ENCODE assay signal across 22 mouse cellular contexts in the genomic region with DNA sequence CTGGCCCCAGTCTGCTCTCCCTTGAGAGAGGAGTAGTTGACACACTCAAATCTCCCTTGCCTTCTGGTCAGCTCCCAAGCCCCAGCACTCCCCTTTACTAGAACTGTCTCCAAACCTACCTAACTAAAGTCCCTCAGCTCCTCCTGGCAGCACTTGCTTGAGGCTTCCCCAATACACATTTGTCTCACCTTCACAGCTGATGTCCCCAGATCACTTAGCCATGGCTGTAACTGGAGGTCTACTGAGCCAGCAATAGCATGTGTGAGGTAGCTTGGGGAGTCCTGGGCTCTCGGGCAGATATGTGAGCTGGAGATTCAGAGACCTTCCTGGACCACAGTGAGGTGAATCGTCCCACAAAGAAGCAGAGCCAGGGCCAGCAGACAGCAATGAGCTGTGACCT. TPM values are rescaled to one million over a fixed set of nuclear protein-coding genes. Genes with fewer than 3 reads are reported as not detected.
DNase-seq lines count a peak whose midpoint lies in the region; ATAC-seq and TF ChIP-seq lines count a peak whose summit lies in the region.
"Had no signal": no experiment of that assay in that cellular context is flagged by ENCODE, and none has a peak within 500 bp of the region (broad histone marks: within the 10 kb centered on the region; RNA-seq: fewer than 3 reads in every experiment).

No protein-coding gene starts in this region.

- intact Hi-C loops in left cerebral cortex, postnatal 4 days (cut with DNase I) = no loop called here

- H3K27ac ChIP-seq in limb, embryonic 14.5 days (replicated peaks; ENCODE audit: low read depth, low read length) = no peak overlapping the region
- H3K27ac ChIP-seq in limb, embryonic 10.5 days = no peak overlapping the region
- H3K27ac ChIP-seq: embryonic facial prominence, embryonic 13.5 days; embryonic facial prominence, embryonic 15.5 days; forebrain, embryonic 13.5 days; forebrain, embryonic 15.5 days had no signal

- H3K9ac ChIP-seq in limb, embryonic 14.5 days (ENCODE audit: low read depth, low read length, severe bottlenecking) = no peak overlapping the region
- H3K9ac ChIP-seq: embryonic facial prominence, embryonic 13.5 days; embryonic facial prominence, embryonic 15.5 days; forebrain, embryonic 13.5 days; forebrain, embryonic 15.5 days; forebrain, postnatal 0 days had no signal

- H3K4me1 ChIP-seq in limb, embryonic 14.5 days (ENCODE audit: control insufficient read depth, insufficient read depth, low read length) = 0 out of 2 replicates have a peak, but pooled peaks cover 2% of the 10 kb centered on the region
- peaks cover 11% of the 10 kb centered on the region for H3K4me1 ChIP-seq in limb, embryonic 10.5 days
- H3K4me1 ChIP-seq: forebrain, embryonic 13.5 days; forebrain, embryonic 15.5 days had no signal

- H3K27me3 ChIP-seq in limb, embryonic 14.5 days (ENCODE audit: control insufficient read depth, insufficient read depth, low read length) = no peaks in the 10 kb centered on the region
- no peaks in the 10 kb centered on the region for H3K27me3 ChIP-seq in limb, embryonic 10.5 days (ENCODE audit: low read depth, poor library complexity, severe bottlenecking)
- H3K27me3 ChIP-seq: embryonic facial prominence, embryonic 13.5 days; forebrain, embryonic 13.5 days; forebrain, embryonic 15.5 days had no signal

- no peak for ATAC-seq in limb, embryonic 14.5 days (ENCODE audit: low FRiP score, low read depth)
- ATAC-seq: forebrain, embryonic 13.5 days; forebrain, embryonic 15.5 days; forebrain, postnatal 0 days had no signal

- H3K36me3 ChIP-seq in limb, embryonic 14.5 days (ENCODE audit: control insufficient read depth, insufficient read depth, low read length) = no peaks in the 10 kb centered on the region
- H3K36me3 ChIP-seq in limb, embryonic 10.5 days = no peaks in the 10 kb centered on the region
- H3K36me3 ChIP-seq: embryonic facial prominence, embryonic 13.5 days; embryonic facial prominence, embryonic 15.5 days; forebrain, embryonic 15.5 days had no signal

- peak; percentile 55 for DNase-seq in heart, adult 11 months
- DNase-seq in heart, adult 18-20 months = no peak
- peak; percentile 2 for DNase-seq in limb, embryonic 14.5 days (ENCODE audit: low spot score)
- no peak for DNase-seq in limb, embryonic 10.5 days (ENCODE audit: low spot score)
- DNase-seq in left cerebral cortex, postnatal 4 days = no peak
- DNase-seq: adrenal gland, adult 2 months; adrenal gland, postnatal 10 days; adrenal gland, postnatal 25 days; cerebellum, adult 11 months; cerebellum, adult 18-20 months; cerebellum, adult 8-10 months; cerebellum, postnatal 36 days; embryo, embryonic 11 days; forebrain, postnatal 0 days had no signal

- H3K4me3 ChIP-seq in limb, embryonic 14.5 days (replicated peaks; ENCODE audit: low read length) = no peak overlapping the region
- no peak overlapping the region for H3K4me3 ChIP-seq in limb, embryonic 10.5 days
- H3K4me3 ChIP-seq: embryonic facial prominence, embryonic 13.5 days; embryonic facial prominence, embryonic 15.5 days; erythroblast, embryonic 14.5 days; forebrain, embryonic 13.5 days; forebrain, embryonic 15.5 days had no signal

- TF ChIP-seq POLR2A in limb, embryonic 14.5 days (IDR thresholded peaks at IDR 0.05; ENCODE audit: borderline replicate concordance, extremely low read depth, insufficient read depth, insufficient read length) = no peak

- H3K4me2 ChIP-seq in limb, embryonic 14.5 days (replicated peaks; ENCODE audit: low read depth, low read length, severe bottlenecking) = no peak overlapping the region
- H3K4me2 ChIP-seq: embryonic facial prominence, embryonic 13.5 days; embryonic facial prominence, embryonic 15.5 days; forebrain, embryonic 13.5 days; forebrain, embryonic 15.5 days had no signal

- 71% methylated on average over 2 of the region's 2 CpGs for WGBS in limb, embryonic 14.5 days
- WGBS in limb, embryonic 10.5 days = 82% methylated on average over 2 of the region's 2 CpGs

- H3K9me3 ChIP-seq in limb, embryonic 14.5 days (ENCODE audit: control insufficient read depth, low read length) = no peaks in the 10 kb centered on the region
- no peaks in the 10 kb centered on the region for H3K9me3 ChIP-seq in limb, embryonic 10.5 days (replicated peaks)
- H3K9me3 ChIP-seq: embryonic facial prominence, embryonic 13.5 days; embryonic facial prominence, embryonic 15.5 days; forebrain, embryonic 13.5 days; forebrain, embryonic 15.5 days had no signal

RNA-seq across cellular contexts. Expression of gene Cfap161, which starts 16.2 kb away (rescaled TPM):
- total RNA-seq in heart, adult 18-20 months (2021) = not detected
- 0.54 and 0.82 TPM in 2 replicates for polyA plus RNA-seq in limb, embryonic 14.5 days (2012; rRNA removed)
- 0.28 and 0.29 TPM in 2 replicates for polyA plus RNA-seq in limb, embryonic 14.5 days (2014; fragmentation: Nextera tagmentation; extraction: Ambion mirVana)
- polyA plus RNA-seq in limb, embryonic 10.5 days (2016; fragmentation: Nextera tagmentation; extraction: Ambion mirVana) = 0.14 TPM in 1 of 2 replicates, not detected in the other
- 1 to 10 TPM; 1.0 to 1.1 TPM for total RNA-seq in left cerebral cortex, postnatal 4 days (2021)
- total RNA-seq: common myeloid progenitor, adult 5-6 weeks; MEL had no signal
- polyA plus RNA-seq: adrenal gland, adult 2 months; C2C12; erythroblast, embryonic 14.5 days had no signal

RNA-seq across cellular contexts. Expression of gene Il16, which starts 33.0 kb away (rescaled TPM):
- total RNA-seq in heart, adult 18-20 months (2021) = 1 to 10 TPM; 6.7 to 8.6 TPM
- 6.6 and 6.8 TPM in 2 replicates for polyA plus RNA-seq in limb, embryonic 14.5 days (2012; rRNA removed)
- polyA plus RNA-seq in limb, embryonic 14.5 days (2014; fragmentation: Nextera tagmentation; extraction: Ambion mirVana) = 5.8 and 7.6 TPM in 2 replicates
- 2.3 and 3.4 TPM in 2 replicates for polyA plus RNA-seq in limb, embryonic 10.5 days (2016; fragmentation: Nextera tagmentation; extraction: Ambion mirVana)
- total RNA-seq in left cerebral cortex, postnatal 4 days (2021) = 1 to 10 TPM; 1.6 TPM
- polyA plus RNA-seq: C2C12 had no signal

Comparison
In these comparisons a context has a peak if more than half of its experiments do, and no peak if none do; other contexts are left out.
1. DNase-seq: peak in heart, adult 11 months (single experiment) and limb, embryonic 14.5 days (single experiment); none in heart, adult 18-20 months (0 of 2), limb, embryonic 10.5 days (single experiment) and left cerebral cortex, postnatal 4 days (single experiment).